Mouse (Mus musculus): ENCODE measurements around the gene Gm20532.

GRCm38 (mm10) chr2:26611896-26612295, 25.5 kb downstream of the Gm20532 start:
- no peak for TF ChIP-seq CTCF (IDR thresholded peaks at IDR 0.05; ENCODE audit: extremely low read depth, insufficient read depth, insufficient read length, insufficient replicate concordance)
- TF ChIP-seq POLR2A (IDR thresholded peaks at IDR 0.05; ENCODE audit: low read depth, low read length) = no peak
